Mouse (Mus musculus) liver, postnatal 0 days (tissue): ENCODE measurements around the gene Tymp.

ENCODE experiments used
- CTCF ChIP-seq: sonication (generic); IDR thresholded peaks from 2 replicates; pipeline ENCODE4 v1.5.1; 2016; ENCODE audit warnings: antibody characterized with exemption, low read depth
- EP300 ChIP-seq: IDR thresholded peaks from 2 replicates; pipeline ENCODE4 v1.6.1; 2016; ENCODE audit warnings: antibody characterized with exemption, low read depth, mild to moderate bottlenecking

GRCm38 (mm10) chr15:89363051-89363450 lies 13.8 kb downstream of the Tymp start:
- TF ChIP-seq CTCF (no peak), EP300 (no peak)
